Mouse (Mus musculus) MEL (cell line): Measurements from ENCODE around the gene Patz1. TPM values are rescaled to one million over a fixed set of nuclear protein-coding genes. Genes with fewer than 3 reads are reported as not detected.

Experiments used
- DNase-seq: peaks from one replicate; pipeline ENCODE4 v3.0.0; 2011; ENCODE audit warnings: low read depth, low spot score
- H3K27ac ChIP-seq: 2 replicates; pipeline ENCODE4 v1.5.1; 2012; ENCODE audit warnings: low read depth, mild to moderate bottlenecking, control low read depth, low read length, moderate library complexity; ENCODE audit not compliant: control insufficient read depth
- H3K27me3 ChIP-seq, 2 experiments: fragments of 150-350 bp in 1 of 2; sonication (generic) in 1 of 2; 2 replicates each; pipeline ENCODE4 v1.6.1; 2012; ENCODE audit warnings: low read length in 2 of 2, mild to moderate bottlenecking in 2 of 2, improper control_type of control experiment in 1 of 2, moderate library complexity in 1 of 2; ENCODE audit not compliant: insufficient read depth in 2 of 2, control insufficient read depth in 1 of 2
- H3K36me3 ChIP-seq, 2 experiments: 2 replicates each; pipeline ENCODE4 v1.6.1; 2012 to 2014; ENCODE audit warnings: low read length in 2 of 2, improper control_type of control experiment in 1 of 2, inconsistent platforms in 1 of 2, mild to moderate bottlenecking in 1 of 2; ENCODE audit not compliant: insufficient read depth in 2 of 2, control insufficient read depth in 1 of 2
- H3K4me1 ChIP-seq, 2 experiments: fragments of 150-350 bp in 1 of 2; sonication (generic) in 1 of 2; 2 replicates each; pipeline ENCODE4 v1.6.1; 2012; ENCODE audit warnings: low read length in 2 of 2, improper control_type of control experiment in 1 of 2, mild to moderate bottlenecking in 1 of 2; ENCODE audit not compliant: insufficient read depth in 2 of 2, control insufficient read depth in 1 of 2
- H3K4me3 ChIP-seq, 2 experiments: fragments of 150-350 bp in 1 of 2; sonication (generic) in 1 of 2; 2 replicates each; pipeline ENCODE4 v1.5.1; 2012; ENCODE audit warnings: low read depth in 2 of 2, low read length in 2 of 2, mild to moderate bottlenecking in 2 of 2, moderate library complexity in 2 of 2, control low read depth in 1 of 2, improper control_type of control experiment in 1 of 2; ENCODE audit not compliant: control insufficient read depth in 1 of 2, insufficient read depth in 1 of 2
- H3K79me2 ChIP-seq: 2 replicates; pipeline ENCODE4 v1.6.1; 2012; ENCODE audit warnings: mild to moderate bottlenecking, low read length, moderate library complexity; ENCODE audit not compliant: control insufficient read depth, poor library complexity, insufficient read depth
- H3K9ac ChIP-seq: 2 replicates; pipeline ENCODE4 v1.6.1; 2012; ENCODE audit warnings: low read depth, mild to moderate bottlenecking, control low read depth, low read length, moderate library complexity; ENCODE audit not compliant: control insufficient read depth, poor library complexity, severe bottlenecking
- H3K9me3 ChIP-seq: fragments of 150-350 bp; sonication (generic); replicated peaks from 2 replicates; pipeline ENCODE4 v1.6.1; 2012; ENCODE audit warnings: mild to moderate bottlenecking, low read length, improper control_type of control experiment, moderate library complexity; ENCODE audit not compliant: insufficient read depth
- BHLHE40 ChIP-seq: IDR thresholded peaks from 2 replicates; pipeline ENCODE4 v1.6.1; 2012; ENCODE audit warnings: low read depth, mild to moderate bottlenecking, inconsistent platforms, low read length, improper control_type of control experiment, borderline replicate concordance
- CHD1 ChIP-seq: IDR thresholded peaks from 2 replicates; pipeline ENCODE4 v1.6.1; 2012; ENCODE audit warnings: low read depth, mild to moderate bottlenecking, inconsistent platforms, low read length, improper control_type of control experiment
- CHD2 ChIP-seq: IDR thresholded peaks from 2 replicates; pipeline ENCODE4 v1.6.1; 2011; ENCODE audit warnings: low read length, improper control_type of control experiment
- CTCF ChIP-seq, 3 experiments: IDR thresholded peaks in 2 of 3; conservative IDR thresholded peaks in 1 of 3; 2 replicates each; pipeline ENCODE4 v1.5.1; 2011 to 2012; ENCODE audit warnings: low read length in 3 of 3, low read depth in 2 of 3, mild to moderate bottlenecking in 2 of 3, improper control_type of control experiment in 1 of 3, inconsistent platforms in 1 of 3, mixed read lengths in 1 of 3, moderate library complexity in 1 of 3; ENCODE audit not compliant: control insufficient read depth in 1 of 3, insufficient read depth in 1 of 3, poor library complexity in 1 of 3, severe bottlenecking in 1 of 3
- E2F4 ChIP-seq: IDR thresholded peaks from 2 replicates; pipeline ENCODE4 v1.6.1; 2011; ENCODE audit warnings: low read depth, low read length, improper control_type of control experiment, borderline replicate concordance
- ELF1 ChIP-seq: IDR thresholded peaks from 2 replicates; pipeline ENCODE4 v1.6.1; 2014; ENCODE audit warnings: low read depth, mild to moderate bottlenecking, inconsistent platforms, low read length, improper control_type of control experiment, moderate library complexity
- EP300 ChIP-seq, 2 experiments: IDR thresholded peaks; 2 replicates each; pipeline ENCODE4 v1.6.1; 2011; ENCODE audit warnings: improper control_type of control experiment in 2 of 2, low read length in 2 of 2, low read depth in 1 of 2, mild to moderate bottlenecking in 1 of 2
- ETS1 ChIP-seq: IDR thresholded peaks from 2 replicates; pipeline ENCODE4 v1.6.1; 2012; ENCODE audit warnings: low read depth, mild to moderate bottlenecking, inconsistent platforms, low read length, improper control_type of control experiment, moderate library complexity
- GABPA ChIP-seq: IDR thresholded peaks from 2 replicates; pipeline ENCODE4 v1.6.1; 2012; ENCODE audit warnings: low read depth, mild to moderate bottlenecking, inconsistent platforms, low read length, improper control_type of control experiment, moderate library complexity
- GATA1 ChIP-seq: IDR thresholded peaks from 2 replicates; pipeline ENCODE4 v1.6.1; 2011; ENCODE audit warnings: low read depth, low read length, improper control_type of control experiment
- HCFC1 ChIP-seq: IDR thresholded peaks from 2 replicates; pipeline ENCODE4 v1.6.1; 2012; ENCODE audit warnings: low read depth, mild to moderate bottlenecking, inconsistent platforms, low read length, improper control_type of control experiment, moderate library complexity
- JUND ChIP-seq: IDR thresholded peaks from 2 replicates; pipeline ENCODE4 v1.6.1; 2011; ENCODE audit warnings: low read depth, mild to moderate bottlenecking, improper control_type of control experiment, low read length
- KAT2A ChIP-seq: conservative IDR thresholded peaks from 2 replicates; pipeline ENCODE4 v1.6.1; 2012; ENCODE audit warnings: low read depth, low read length, improper control_type of control experiment, inconsistent platforms
- MAFK ChIP-seq: IDR thresholded peaks from 2 replicates; pipeline ENCODE4 v1.6.1; 2011; ENCODE audit warnings: low read depth, mild to moderate bottlenecking, low read length, improper control_type of control experiment, borderline replicate concordance
- MAX ChIP-seq: IDR thresholded peaks from 2 replicates; pipeline ENCODE4 v1.6.1; 2011; ENCODE audit warnings: low read length, improper control_type of control experiment
- MEF2A ChIP-seq: IDR thresholded peaks from 2 replicates; pipeline ENCODE4 v1.6.1; 2014; ENCODE audit warnings: low read depth, mild to moderate bottlenecking, inconsistent platforms, low read length, improper control_type of control experiment; ENCODE audit not compliant: poor library complexity, insufficient replicate concordance, severe bottlenecking; ENCODE audit errors: extremely low read depth
- MYC ChIP-seq: IDR thresholded peaks from 2 replicates; pipeline ENCODE4 v1.6.1; 2011; ENCODE audit warnings: low read depth, mild to moderate bottlenecking, low read length, improper control_type of control experiment, moderate library complexity
- NELFE ChIP-seq: IDR thresholded peaks from 2 replicates; pipeline ENCODE4 v1.6.1; 2011; ENCODE audit warnings: low read depth, low read length, improper control_type of control experiment
- NRF1 ChIP-seq: IDR thresholded peaks from 2 replicates; pipeline ENCODE4 v1.6.1; 2014; ENCODE audit warnings: low read depth, mild to moderate bottlenecking, inconsistent platforms, low read length, improper control_type of control experiment, moderate library complexity; ENCODE audit not compliant: poor library complexity, insufficient read depth, severe bottlenecking
- POLR2A ChIP-seq, 2 experiments: IDR thresholded peaks; 2 replicates each; pipeline ENCODE4 v1.6.1; 2011 to 2012; ENCODE audit warnings: low read length in 2 of 2, mild to moderate bottlenecking in 2 of 2, control low read depth in 1 of 2, improper control_type of control experiment in 1 of 2, low read depth in 1 of 2, moderate library complexity in 1 of 2; ENCODE audit not compliant: control insufficient read depth in 1 of 2, insufficient read depth in 1 of 2, poor library complexity in 1 of 2
- POLR2AphosphoS2 ChIP-seq: IDR thresholded peaks from 2 replicates; pipeline ENCODE4 v1.6.1; 2011; ENCODE audit warnings: low read length, improper control_type of control experiment
- POLR2AphosphoS5 ChIP-seq: IDR thresholded peaks from 2 replicates; pipeline ENCODE4 v1.6.1; 2012; ENCODE audit warnings: low read depth, borderline replicate concordance, mild to moderate bottlenecking, inconsistent platforms, low read length, moderate library complexity, mixed read lengths
- RAD21 ChIP-seq: IDR thresholded peaks from 2 replicates; pipeline ENCODE4 v1.6.1; 2011; ENCODE audit warnings: mild to moderate bottlenecking, low read depth, low read length, improper control_type of control experiment
- RCOR1 ChIP-seq: IDR thresholded peaks from 2 replicates; pipeline ENCODE4 v1.6.1; 2012; ENCODE audit warnings: low read depth, mild to moderate bottlenecking, inconsistent platforms, low read length, improper control_type of control experiment
- SIN3A ChIP-seq: IDR thresholded peaks from 2 replicates; pipeline ENCODE4 v1.6.1; 2012; ENCODE audit warnings: low read length, improper control_type of control experiment, inconsistent platforms
- SMC3 ChIP-seq: IDR thresholded peaks from 2 replicates; pipeline ENCODE4 v1.6.1; 2011; ENCODE audit warnings: low read depth, low read length, improper control_type of control experiment
- TAL1 ChIP-seq: IDR thresholded peaks from 2 replicates; pipeline ENCODE4 v1.6.1; 2012; ENCODE audit warnings: mild to moderate bottlenecking, inconsistent platforms, low read length, moderate library complexity, mixed read lengths
- TCF12 ChIP-seq: IDR thresholded peaks from 2 replicates; pipeline ENCODE4 v1.6.1; 2014; ENCODE audit warnings: low read depth, mild to moderate bottlenecking, inconsistent platforms, low read length, improper control_type of control experiment, moderate library complexity
- UBTF ChIP-seq: IDR thresholded peaks from 2 replicates; pipeline ENCODE4 v1.6.1; 2012; ENCODE audit warnings: low read depth, mild to moderate bottlenecking, inconsistent platforms, low read length, improper control_type of control experiment, moderate library complexity, borderline replicate concordance; ENCODE audit not compliant: insufficient read depth
- ZKSCAN1 ChIP-seq: IDR thresholded peaks from 2 replicates; pipeline ENCODE4 v1.6.1; 2012; ENCODE audit warnings: low read depth, mild to moderate bottlenecking, inconsistent platforms, low read length, improper control_type of control experiment, moderate library complexity
- polyA plus RNA-seq, 2 experiments: library from polyadenylated mRNA; stranded (reverse) in 1 of 2; unstranded in 1 of 2; fragments of >175 nt in 1 of 2; fragments of >200 nt in 1 of 2; gene quantifications; 2 replicates each; pipeline versions ENCODE4 v1.2.1 to v1.2.4; 2012; ENCODE audit warnings: low replicate concordance in 2 of 2, low read depth in 1 of 2; ENCODE audit not compliant: insufficient read length in 2 of 2, insufficient read depth in 1 of 2, missing spikeins in 1 of 2
- total RNA-seq: library from RNA; depleted of rRNA; stranded (reverse); fragments of 300-350 nt; gene quantifications from 2 replicates; pipeline ENCODE4 v1.2.3, GENCODE M21; 2012

Patz1 gene
- total and polyA plus RNA-seq, 3 experiments: 63.1 to 63.5 TPM; not detected in 1

- Histone ChIP-seq H3K27me3 (no peaks in the 10 kb centered on the region), H3K4me3 (no peak overlapping the region), H3K36me3 (peaks cover 0 to 5% of the 10 kb centered on the region in 2 experiments; a peak in 2 of 4 replicates), H3K4me1 (peaks cover 0 to 5% of the 10 kb centered on the region in 2 experiments; a peak in 2 of 4 replicates), H3K27ac (no peak overlapping the region), H3K9me3 (no peaks in the 10 kb centered on the region), H3K79me2 (no peaks in the 10 kb centered on the region), H3K9ac (no peak overlapping the region)
- TF ChIP-seq UBTF: no peak
- no peak for TF ChIP-seq HCFC1
- TF ChIP-seq ETS1: no peak
- TF ChIP-seq MYC: no peak
- no peak for TF ChIP-seq CTCF (IDR thresholded peaks at IDR 0.05 in 2 of 3, conservative IDR thresholded peaks at IDR 0.05 in 1 of 3; ENCODE audit: control insufficient read depth in 1 of 3, insufficient read depth in 1 of 3, low read depth in 2 of 3, low read length in 3 of 3, poor library complexity in 1 of 3, severe bottlenecking in 1 of 3)
- TF ChIP-seq RCOR1: no peak
- no peak for TF ChIP-seq E2F4
- no peak for TF ChIP-seq NELFE
- TF ChIP-seq TAL1: no peak
- no peak for TF ChIP-seq SIN3A
- no peak for TF ChIP-seq CHD2
- no peak for TF ChIP-seq MAFK
- no peak for TF ChIP-seq KAT2A
- no peak for TF ChIP-seq POLR2A (IDR thresholded peaks at IDR 0.05; ENCODE audit: control insufficient read depth in 1 of 2, insufficient read depth in 1 of 2, low read depth in 1 of 2, low read length in 2 of 2, poor library complexity in 1 of 2)
- no peak for TF ChIP-seq EP300 (IDR thresholded peaks at IDR 0.05; ENCODE audit: low read depth in 1 of 2, low read length in 2 of 2)
- TF ChIP-seq BHLHE40: no peak
- TF ChIP-seq SMC3: no peak
- TF ChIP-seq CHD1: no peak
- no peak for TF ChIP-seq JUND
- no peak for TF ChIP-seq POLR2AphosphoS5
- DNase-seq: no peak
Measured at GRCm38 (mm10) chr11:3278351-3278750, 10.3 kb upstream of the Patz1 start.

GRCm38 (mm10) chr11:3279729-3280128 lies 8.9 kb upstream of the Patz1 start:
- Histone ChIP-seq H3K9ac (no peak overlapping the region), H3K27ac (peak overlapping the region; percentile 55), H3K79me2 (no peaks in the 10 kb centered on the region), H3K9me3 (no peaks in the 10 kb centered on the region), H3K27me3 (no peaks in the 10 kb centered on the region), H3K36me3 (peaks cover 0 to 5% of the 10 kb centered on the region in 2 experiments; a peak in 2 of 4 replicates), H3K4me1 (peaks cover 0 to 5% of the 10 kb centered on the region in 2 experiments; a peak in 2 of 4 replicates), H3K4me3 (no peak overlapping the region)
- DNase-seq: peak; percentile 94
- TF ChIP-seq CTCF (IDR thresholded peaks at IDR 0.05 in 2 of 3, conservative IDR thresholded peaks at IDR 0.05 in 1 of 3; ENCODE audit: control insufficient read depth in 1 of 3, insufficient read depth in 1 of 3, low read depth in 2 of 3, low read length in 3 of 3, poor library complexity in 1 of 3, severe bottlenecking in 1 of 3) (no peak), POLR2AphosphoS2 (no peak), E2F4 (no peak), MAX (peak; percentile 8; the same call in 1 of the 2 replicates), MEF2A (peak; percentile 96), ZKSCAN1 (no peak), RCOR1 (peak; percentile 88), NRF1 (no peak), RAD21 (no peak), GABPA (no peak; the same call in 1 of the 2 replicates), MYC (0 out of 2 replicates have a peak, but pooled peaks have one; percentile 63), ELF1 (no peak), EP300 (IDR thresholded peaks at IDR 0.05; ENCODE audit: low read depth in 1 of 2, low read length in 2 of 2) (peak; percentile 92 to 93), SMC3 (no peak), CHD1 (no peak), TCF12 (peak; percentile 97), POLR2A (IDR thresholded peaks at IDR 0.05; ENCODE audit: control insufficient read depth in 1 of 2, insufficient read depth in 1 of 2, low read depth in 1 of 2, low read length in 2 of 2, poor library complexity in 1 of 2) (no peak), GATA1 (peak; percentile 99), ETS1 (peak; percentile 99)
